In the genomic region with DNA sequence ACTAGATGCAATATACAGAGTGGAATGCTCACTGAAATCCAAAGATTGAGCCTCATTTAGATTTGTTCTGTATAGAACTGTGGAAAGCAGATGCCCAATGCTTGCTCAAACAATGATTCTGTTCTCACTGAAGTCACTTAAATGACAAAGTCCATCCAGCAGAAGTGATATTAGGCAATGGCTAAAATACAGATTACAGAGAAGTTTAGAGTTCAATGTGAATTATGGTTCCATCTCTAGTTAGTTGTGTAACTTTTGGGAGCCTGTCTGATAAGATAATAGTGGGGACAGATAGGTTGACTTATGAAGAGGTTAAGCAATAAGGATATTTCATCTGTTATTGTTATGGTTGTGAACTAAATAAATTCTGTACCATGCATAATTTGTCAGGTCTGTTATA, we compare ENCODE assay signal across 16 mouse cellular contexts.
"Had no signal": no experiment of that assay in that cellular context is flagged by ENCODE, and none has a peak within 500 bp of the region (broad histone marks: within the 10 kb centered on the region; RNA-seq: fewer than 3 reads in every experiment).

No protein-coding gene starts in this region.

- H3K36me3 ChIP-seq: neural tube, embryonic 13.5 days; neural tube, embryonic 15.5 days; stomach, embryonic 15.5 days had no signal

- H3K4me2 ChIP-seq: neural tube, embryonic 13.5 days; neural tube, embryonic 15.5 days; stomach, embryonic 15.5 days had no signal

- H3K4me1 ChIP-seq: neural tube, embryonic 13.5 days; neural tube, embryonic 15.5 days; stomach, embryonic 15.5 days had no signal

- H3K27ac ChIP-seq: neural tube, embryonic 13.5 days; neural tube, embryonic 15.5 days; stomach, embryonic 15.5 days; stomach, postnatal 0 days had no signal

- H3K27me3 ChIP-seq: neural tube, embryonic 13.5 days; neural tube, embryonic 15.5 days; stomach, embryonic 15.5 days had no signal

- H3K9me3 ChIP-seq: neural tube, embryonic 13.5 days; neural tube, embryonic 15.5 days; stomach, embryonic 15.5 days had no signal

- H3K9ac ChIP-seq: neural tube, embryonic 13.5 days; neural tube, embryonic 15.5 days; stomach, embryonic 15.5 days had no signal

- H3K4me3 ChIP-seq: neural tube, embryonic 13.5 days; neural tube, embryonic 15.5 days; stomach, embryonic 15.5 days had no signal

- DNase-seq: retina, postnatal 1 day; right cerebral cortex, adult 18-20 months; right cerebral cortex, postnatal 14 days; right cerebral cortex, postnatal 25 days; right cerebral cortex, postnatal 4 days; spleen, adult 18-20 months; thymus, adult 18-20 months; thymus, adult 2 months; thymus, postnatal 14 days; thymus, postnatal 25 days; thymus, postnatal 36 days; thymus, postnatal 4 days had no signal
